Mouse (Mus musculus): ENCODE measurements at regions not wholly inside any gene's neighbourhood (a gene's known extent, or its start where the extent isn't known, plus 50 kb on each side); places are given as distances from the start of the nearest gene placed in this dataset.

DNA sequence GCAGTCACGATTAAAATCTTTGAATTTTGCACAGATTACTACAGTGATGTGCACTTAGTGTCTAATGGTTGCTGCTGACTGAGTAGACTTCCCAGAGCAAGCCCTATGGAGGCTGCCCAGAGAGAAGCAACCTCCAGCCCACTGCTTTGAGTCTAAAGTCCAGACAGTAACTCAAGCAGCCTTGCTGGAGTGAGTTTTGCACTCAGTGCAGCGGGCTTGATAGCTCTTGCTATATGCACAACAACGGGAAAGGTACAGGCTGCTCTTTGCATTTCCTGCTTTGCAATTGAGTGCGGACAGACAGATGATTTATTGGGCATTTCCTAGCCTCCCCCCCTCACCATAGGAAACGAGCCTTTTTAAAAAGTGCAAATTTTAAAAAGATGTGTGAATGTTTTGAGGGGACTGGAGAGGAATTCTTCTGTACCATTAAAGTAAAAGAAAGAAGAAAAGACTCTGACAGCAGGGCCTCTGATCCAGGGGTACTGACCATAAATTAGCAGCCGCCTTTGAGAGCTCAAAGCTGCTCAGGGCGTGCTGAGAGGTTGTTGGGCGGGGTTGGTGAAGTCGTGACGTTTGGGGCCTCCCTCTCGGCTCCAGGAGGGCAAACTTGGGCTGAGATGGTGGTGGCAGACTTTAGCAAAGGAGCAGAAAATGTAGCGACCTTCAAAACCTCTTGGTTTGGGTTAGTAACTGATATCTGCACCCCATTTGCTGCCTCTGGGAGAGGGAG lies 214.4 kb downstream of the Zfp36l1 start:
- Histone ChIP-seq H3K4me1 (peaks cover 65% of the 10 kb centered on the region), H3K4me3 (peak overlapping the region; percentile 13; the same call in 1 of the 2 replicates), H3K27ac (peak overlapping the region; percentile 72), H3K36me3 (no peaks in the 10 kb centered on the region), H3K27me3 (ENCODE audit: low read depth, poor library complexity, severe bottlenecking) (no peaks in the 10 kb centered on the region), H3K9me3 (replicated peaks) (no peaks in the 10 kb centered on the region)
- DNase-seq (ENCODE audit: low spot score), result peak; percentile 71
- WGBS, result 9% methylated on average over 12 of the region's 12 CpGs

DNA sequence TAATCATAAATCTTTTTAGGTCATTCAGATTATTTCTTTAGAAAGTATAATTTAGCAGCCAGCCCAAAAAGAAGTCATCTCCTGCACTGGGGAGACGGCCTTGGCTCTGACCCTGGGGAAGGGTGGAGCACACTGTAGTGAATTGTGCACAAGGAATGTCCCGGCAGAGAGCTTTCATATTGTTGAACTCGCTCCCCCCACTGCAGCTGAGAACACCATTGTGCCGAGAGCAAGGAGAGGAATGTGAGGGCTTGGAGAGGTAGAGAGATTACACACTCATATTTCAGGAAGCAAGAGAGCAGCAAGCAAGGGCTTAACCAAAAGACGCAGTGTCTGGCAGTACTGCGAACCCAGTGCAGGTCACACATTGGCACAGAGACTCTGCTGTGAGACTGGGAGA lies 216.8 kb downstream of the Zfp36l1 start:
- Histone ChIP-seq H3K4me1 (peaks cover 57% of the 10 kb centered on the region), H3K4me3 (no peak overlapping the region), H3K27ac (peak overlapping the region; percentile 78), H3K27me3 (ENCODE audit: low read depth, poor library complexity, severe bottlenecking) (no peaks in the 10 kb centered on the region), H3K36me3 (no peaks in the 10 kb centered on the region), H3K9me3 (replicated peaks) (no peaks in the 10 kb centered on the region)
- DNase-seq (ENCODE audit: low spot score), result peak; percentile 43
- WGBS, result 51% methylated on average over 6 of the region's 6 CpGs

DNA sequence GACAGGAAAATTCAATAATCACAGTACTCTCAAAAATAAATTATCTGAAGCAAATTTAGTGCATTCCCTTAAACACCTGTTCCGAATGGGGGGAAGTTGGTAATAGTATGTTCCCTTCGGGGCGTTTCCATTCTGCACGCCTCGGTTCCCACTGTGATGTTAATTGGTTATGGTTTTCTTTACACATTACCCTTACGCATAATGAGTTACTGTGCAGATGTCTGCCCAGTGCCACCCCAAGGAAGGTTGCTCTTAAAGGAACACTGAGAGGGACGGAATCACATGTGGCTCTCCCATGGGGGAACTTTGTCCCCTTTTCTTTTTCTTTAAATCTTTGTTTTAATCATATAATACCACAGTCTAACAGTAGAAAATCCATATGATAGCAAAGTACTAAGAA lies 217.5 kb downstream of the Zfp36l1 start:
- Histone ChIP-seq H3K4me1 (peaks cover 60% of the 10 kb centered on the region), H3K36me3 (no peaks in the 10 kb centered on the region), H3K9me3 (replicated peaks) (no peaks in the 10 kb centered on the region), H3K27me3 (ENCODE audit: low read depth, poor library complexity, severe bottlenecking) (no peaks in the 10 kb centered on the region), H3K27ac (no peak overlapping the region), H3K4me3 (no peak overlapping the region)
- WGBS, result 60% methylated on average over 7 of the region's 7 CpGs
- DNase-seq (ENCODE audit: low spot score), result no peak

DNA sequence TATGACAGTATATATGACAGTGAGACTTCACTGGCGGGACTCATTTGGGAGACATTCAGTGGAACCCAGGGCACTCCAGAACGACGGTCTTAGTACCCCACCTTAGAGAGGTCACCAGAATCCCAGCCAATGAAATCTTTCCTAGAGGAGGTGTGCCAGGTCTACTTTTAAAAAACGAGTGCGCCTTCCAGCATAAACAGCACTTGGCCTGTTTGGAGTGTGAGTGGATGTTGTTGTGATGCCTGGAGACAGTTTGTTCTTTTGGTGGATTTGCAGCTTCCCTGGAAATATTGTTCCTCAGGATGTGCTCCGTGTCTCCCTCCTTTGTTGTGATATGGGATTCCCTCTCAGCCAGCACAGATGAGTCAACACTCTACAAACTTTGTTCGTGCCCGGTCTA lies 219.9 kb downstream of the Zfp36l1 start:
- H3K36me3 ChIP-seq, result no peaks in the 10 kb centered on the region
- no peak for DNase-seq (ENCODE audit: low spot score)
- no peak overlapping the region for H3K4me3 ChIP-seq
- H3K9me3 ChIP-seq (replicated peaks), result no peaks in the 10 kb centered on the region
- 93% methylated on average over 8 of the region's 8 CpGs for WGBS
- H3K27me3 ChIP-seq (ENCODE audit: low read depth, poor library complexity, severe bottlenecking), result no peaks in the 10 kb centered on the region
- no peak overlapping the region for H3K27ac ChIP-seq
- peaks cover 50% of the 10 kb centered on the region for H3K4me1 ChIP-seq

DNA sequence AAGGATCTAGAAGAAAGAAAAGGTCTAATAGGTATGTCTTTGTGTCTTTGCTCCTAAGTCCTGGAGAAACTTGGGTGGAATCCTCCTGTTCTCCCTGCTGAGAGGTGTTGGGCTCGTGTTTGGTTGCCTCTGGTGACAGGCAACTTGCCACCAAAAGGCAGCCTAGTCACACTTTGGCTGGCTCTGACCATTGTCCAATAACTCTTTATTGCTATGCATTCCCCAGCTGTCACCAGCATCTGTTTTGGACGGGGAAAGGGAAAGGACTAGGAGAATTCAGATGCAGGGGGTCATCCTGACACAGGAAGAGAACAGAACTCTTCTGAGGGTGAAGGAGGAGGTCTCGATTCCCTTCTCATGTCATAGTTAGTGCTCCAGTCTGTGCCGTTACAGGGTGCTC lies 220.9 kb downstream of the Zfp36l1 start:
- H3K27ac ChIP-seq, result peak overlapping the region; percentile 19; the same call in 1 of the 2 replicates
- H3K4me3 ChIP-seq, result no peak overlapping the region
- H3K9me3 ChIP-seq (replicated peaks), result no peaks in the 10 kb centered on the region
- 65% methylated on average over 4 of the region's 4 CpGs for WGBS
- DNase-seq (ENCODE audit: low spot score), result no peak
- H3K4me1 ChIP-seq, result peaks cover 51% of the 10 kb centered on the region
- H3K36me3 ChIP-seq, result no peaks in the 10 kb centered on the region
- H3K27me3 ChIP-seq (ENCODE audit: low read depth, poor library complexity, severe bottlenecking), result no peaks in the 10 kb centered on the region

DNA sequence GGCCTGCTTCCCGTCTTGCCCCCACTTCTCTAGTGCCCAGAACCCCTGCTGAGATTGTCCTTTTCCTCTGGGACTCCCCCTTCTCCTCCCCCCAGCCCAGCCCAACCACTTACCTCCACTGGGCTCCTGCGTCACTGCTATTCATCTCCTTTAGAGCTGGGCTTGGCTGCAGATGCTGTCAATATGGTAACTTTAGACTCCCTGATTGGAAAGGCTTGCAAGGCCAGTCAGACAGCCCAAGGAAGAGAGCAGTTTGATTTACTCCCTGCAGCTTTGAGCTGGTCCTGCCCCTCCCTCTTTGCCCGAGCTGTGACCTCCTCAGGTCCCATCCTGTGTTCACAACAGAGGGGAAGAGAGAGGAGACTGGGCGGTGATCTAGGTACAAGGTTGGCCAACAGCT lies 221.9 kb downstream of the Zfp36l1 start:
- Histone ChIP-seq H3K27ac (peak overlapping the region; percentile 73), H3K4me3 (peak overlapping the region; percentile 18; the same call in 1 of the 2 replicates), H3K36me3 (no peaks in the 10 kb centered on the region), H3K4me1 (peaks cover 50% of the 10 kb centered on the region), H3K9me3 (replicated peaks) (no peaks in the 10 kb centered on the region), H3K27me3 (ENCODE audit: low read depth, poor library complexity, severe bottlenecking) (no peaks in the 10 kb centered on the region)
- under 1% methylated on average over 4 of the region's 4 CpGs for WGBS
- DNase-seq (ENCODE audit: low spot score), result no peak

DNA sequence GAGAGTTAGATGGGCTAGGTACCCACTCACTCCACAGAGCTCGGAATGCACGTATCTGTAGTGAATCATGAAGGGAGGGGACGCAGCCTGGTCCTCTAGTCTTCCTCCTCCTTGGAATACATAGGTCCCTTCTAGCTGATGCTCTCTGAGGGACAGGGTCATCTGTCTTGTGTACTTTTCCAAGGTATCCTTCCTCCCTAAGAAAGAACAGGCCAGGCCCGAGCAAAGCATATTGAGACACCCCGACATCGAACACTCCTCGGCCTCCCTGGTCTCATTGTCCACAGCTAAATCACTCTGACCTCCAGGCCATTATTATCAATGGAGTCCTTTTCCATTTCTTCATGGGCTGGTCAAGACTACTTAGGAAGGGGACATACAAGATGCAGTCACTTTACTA lies 222.5 kb downstream of the Zfp36l1 start:
- WGBS, result 90% methylated on average over 7 of the region's 7 CpGs
- Histone ChIP-seq H3K9me3 (replicated peaks) (no peaks in the 10 kb centered on the region), H3K4me3 (no peak overlapping the region), H3K36me3 (no peaks in the 10 kb centered on the region), H3K4me1 (peaks cover 49% of the 10 kb centered on the region), H3K27ac (peak overlapping the region; percentile 73), H3K27me3 (ENCODE audit: low read depth, poor library complexity, severe bottlenecking) (no peaks in the 10 kb centered on the region)
- DNase-seq (ENCODE audit: low spot score), result no peak

DNA sequence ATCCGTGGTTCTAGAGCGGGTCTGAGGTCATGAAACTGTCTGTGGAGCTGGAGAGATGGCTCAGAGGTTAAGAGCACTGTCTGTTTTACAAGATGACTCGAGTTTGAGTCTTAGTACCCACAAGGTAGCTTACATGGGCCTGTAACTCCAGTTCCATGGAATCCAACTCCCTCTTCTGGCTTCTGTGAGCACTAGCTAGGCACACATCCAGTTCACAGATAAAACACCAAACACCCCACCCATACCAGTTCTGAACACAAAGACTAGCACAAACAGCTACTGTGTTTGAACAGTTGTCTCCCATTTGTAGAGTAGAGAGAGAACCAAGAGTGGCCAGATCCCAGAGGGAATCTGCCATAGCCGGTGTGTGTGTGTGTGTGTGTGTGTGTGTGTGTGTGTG lies 224.0 kb downstream of the Zfp36l1 start:
- Histone ChIP-seq H3K9me3 (replicated peaks) (no peaks in the 10 kb centered on the region), H3K27me3 (ENCODE audit: low read depth, poor library complexity, severe bottlenecking) (no peaks in the 10 kb centered on the region), H3K36me3 (no peaks in the 10 kb centered on the region), H3K4me1 (peaks cover 43% of the 10 kb centered on the region), H3K4me3 (no peak overlapping the region), H3K27ac (no peak overlapping the region)
- DNase-seq (ENCODE audit: low spot score), result no peak
- 90% methylated on average over 4 of the region's 4 CpGs for WGBS

DNA sequence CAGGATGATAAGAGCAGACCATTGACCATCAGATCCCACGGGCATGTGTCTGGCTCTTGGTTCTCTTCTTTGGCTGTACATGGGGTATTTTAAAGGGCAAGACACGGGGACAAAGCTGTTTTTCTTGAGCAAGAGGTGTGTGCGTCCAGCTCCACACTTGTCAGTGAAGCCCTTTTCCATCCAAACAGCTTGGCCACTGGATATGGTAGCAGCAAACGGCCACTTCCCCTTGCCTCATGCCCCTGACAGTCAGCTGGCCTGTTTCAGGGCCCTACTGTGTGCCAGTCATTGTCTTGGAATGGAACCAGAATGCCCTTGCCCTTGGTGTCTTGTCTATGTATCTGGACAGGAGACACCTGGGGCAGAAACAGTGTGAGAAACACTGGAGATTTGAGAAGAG lies 224.7 kb downstream of the Zfp36l1 start:
- peak overlapping the region; percentile 59; the same call in 1 of the 2 replicates for H3K27ac ChIP-seq
- 91% methylated on average over 4 of the region's 4 CpGs for WGBS

DNA sequence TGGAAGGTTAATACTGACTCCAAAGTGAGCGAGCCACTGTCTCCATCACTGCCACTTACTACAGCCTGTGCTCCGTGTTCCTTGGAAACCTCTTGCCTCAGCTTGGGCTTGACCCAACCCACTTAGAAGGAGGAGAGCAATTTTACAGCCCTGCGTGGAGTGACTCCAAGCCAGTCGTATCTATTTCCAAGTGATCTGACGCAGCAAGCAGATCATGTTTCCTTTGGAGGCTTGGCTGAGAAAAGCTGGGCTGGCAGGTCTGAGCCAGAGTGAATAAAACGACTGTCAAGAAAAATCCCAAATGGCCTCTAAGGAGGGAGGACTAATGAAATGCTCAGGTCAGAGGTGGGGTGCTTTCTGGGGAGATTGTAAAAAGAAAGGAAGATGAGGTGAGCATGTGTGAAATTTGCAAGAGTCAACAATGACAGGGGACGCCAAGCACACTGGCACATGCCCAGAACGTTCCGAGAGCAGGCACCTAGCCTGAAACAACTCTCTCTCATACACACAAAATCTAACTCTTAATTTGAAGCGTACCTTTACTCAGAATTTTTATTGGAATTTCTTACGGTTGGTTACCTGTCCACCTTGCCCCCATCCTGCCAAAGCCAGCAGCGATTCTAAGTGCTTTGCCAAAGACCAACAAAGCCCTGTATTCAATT lies 225.5 kb downstream of the Zfp36l1 start:
- H3K4me1 ChIP-seq, result peaks cover 43% of the 10 kb centered on the region
- H3K4me3 ChIP-seq, result no peak overlapping the region
- H3K27me3 ChIP-seq (ENCODE audit: low read depth, poor library complexity, severe bottlenecking), result no peaks in the 10 kb centered on the region
- H3K36me3 ChIP-seq, result no peaks in the 10 kb centered on the region
- 50% methylated on average over 12 of the region's 12 CpGs for WGBS
- no peaks in the 10 kb centered on the region for H3K9me3 ChIP-seq (replicated peaks)
- peak; percentile 36 for DNase-seq (ENCODE audit: low spot score)
- H3K27ac ChIP-seq, result peak overlapping the region; percentile 47; the same call in 1 of the 2 replicates

More for the DNA sequence above, 224.7 kb downstream of the Zfp36l1 start:
- H3K9me3 ChIP-seq (replicated peaks), result no peaks in the 10 kb centered on the region
- H3K27me3 ChIP-seq (ENCODE audit: low read depth, poor library complexity, severe bottlenecking), result no peaks in the 10 kb centered on the region
- no peaks in the 10 kb centered on the region for H3K36me3 ChIP-seq
- H3K4me3 ChIP-seq, result no peak overlapping the region
- no peak for DNase-seq (ENCODE audit: low spot score)
- peaks cover 43% of the 10 kb centered on the region for H3K4me1 ChIP-seq

DNA sequence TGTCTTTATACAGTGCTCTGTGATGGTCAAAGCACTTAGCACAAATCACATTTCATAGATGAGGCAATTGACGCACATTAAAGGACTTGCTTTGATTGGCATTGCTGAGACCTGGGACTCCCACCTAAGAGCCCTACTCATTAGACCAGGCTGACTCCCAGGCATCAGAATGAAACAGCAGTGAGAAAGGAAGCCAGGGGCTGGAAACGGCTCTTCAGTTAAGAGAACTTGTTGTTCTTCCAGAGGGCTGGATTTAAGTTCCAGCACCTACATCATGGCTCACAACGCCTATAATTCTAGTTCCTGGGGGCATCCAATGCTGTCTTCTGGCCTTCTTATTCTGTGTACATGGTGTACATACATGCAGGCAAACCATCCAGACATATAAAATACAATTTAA lies 226.3 kb downstream of the Zfp36l1 start:
- peaks cover 43% of the 10 kb centered on the region for H3K4me1 ChIP-seq
- no peak for DNase-seq (ENCODE audit: low spot score)
- 75% methylated on average over 3 of the region's 3 CpGs for WGBS
- H3K9me3 ChIP-seq (replicated peaks), result no peaks in the 10 kb centered on the region
- H3K4me3 ChIP-seq, result no peak overlapping the region
- no peaks in the 10 kb centered on the region for H3K27me3 ChIP-seq (ENCODE audit: low read depth, poor library complexity, severe bottlenecking)
- no peaks in the 10 kb centered on the region for H3K36me3 ChIP-seq
- 0 out of 2 replicates have a peak overlapping the region, but pooled peaks have one; percentile 14 for H3K27ac ChIP-seq

DNA sequence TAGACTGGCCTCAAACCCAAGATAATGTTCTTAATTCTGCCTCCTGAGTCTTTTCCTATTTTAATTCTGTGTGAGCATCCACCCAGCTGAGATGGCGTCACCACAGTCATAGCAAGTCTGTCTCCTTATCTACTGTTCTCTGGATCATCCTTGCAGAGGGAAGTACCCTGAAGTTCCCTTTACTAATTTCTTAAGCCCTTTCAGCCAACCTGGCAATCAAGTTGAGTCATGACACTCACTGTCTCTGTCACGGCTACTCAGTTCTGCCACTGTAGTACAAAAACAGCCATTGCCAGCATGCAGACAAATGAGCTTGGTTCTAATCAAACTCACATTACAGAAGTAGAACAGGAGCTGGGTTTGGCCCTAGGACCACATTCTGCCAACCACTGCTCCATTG lies 227.5 kb downstream of the Zfp36l1 start:
- H3K27ac ChIP-seq, result 0 out of 2 replicates have a peak overlapping the region, but pooled peaks have one; percentile 14
- H3K4me1 ChIP-seq, result peaks cover 43% of the 10 kb centered on the region
- 92% methylated on average over 2 of the region's 2 CpGs for WGBS
- no peaks in the 10 kb centered on the region for H3K27me3 ChIP-seq (ENCODE audit: low read depth, poor library complexity, severe bottlenecking)
- no peaks in the 10 kb centered on the region for H3K36me3 ChIP-seq
- no peaks in the 10 kb centered on the region for H3K9me3 ChIP-seq (replicated peaks)
- no peak overlapping the region for H3K4me3 ChIP-seq
- DNase-seq (ENCODE audit: low spot score), result no peak

DNA sequence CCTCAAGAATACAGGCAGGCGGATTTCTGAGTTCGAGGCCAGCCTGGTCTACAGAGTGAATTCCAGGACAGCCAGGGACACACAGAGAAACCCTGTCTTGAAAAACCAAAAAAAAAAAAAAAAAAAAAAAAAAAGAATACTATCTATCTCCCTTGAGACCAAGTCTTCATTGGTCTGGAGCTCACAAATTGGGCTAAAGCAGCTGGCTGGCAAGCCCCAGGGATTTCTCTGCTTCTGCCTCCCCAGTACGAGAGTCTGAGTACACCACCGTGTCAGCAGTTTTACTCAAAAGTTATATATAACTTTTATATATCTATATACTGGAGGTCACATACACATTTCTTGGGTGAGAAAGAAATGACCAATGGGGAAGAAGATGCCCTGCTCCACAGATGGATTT lies 229.2 kb downstream of the Zfp36l1 start:
- Histone ChIP-seq H3K4me3 (no peak overlapping the region), H3K36me3 (no peaks in the 10 kb centered on the region), H3K9me3 (replicated peaks) (no peaks in the 10 kb centered on the region), H3K27ac (no peak overlapping the region), H3K27me3 (ENCODE audit: low read depth, poor library complexity, severe bottlenecking) (no peaks in the 10 kb centered on the region), H3K4me1 (peaks cover 57% of the 10 kb centered on the region)
- DNase-seq (ENCODE audit: low spot score), result no peak
- WGBS, result 94% methylated on average over 4 of the region's 4 CpGs
